15 mouse cellular contexts compared by ENCODE assay signal in genomic region chr4:137189801-137190200, GRCm38 (mm10).
DNase-seq lines count a peak whose midpoint lies in the region; ATAC-seq lines count a peak whose summit lies in the region.
"Had no signal": no experiment of that assay in that cellular context is flagged by ENCODE, and none has a peak within 500 bp of the region (broad histone marks: within the 10 kb centered on the region; RNA-seq: fewer than 3 reads in every experiment).

No protein-coding gene starts in this region.

- DNase-seq in brain, adult 2 months (ENCODE audit: low read depth, low spot score) = peak; percentile 47
- peak; percentile 65 for DNase-seq in cerebellum, adult 11-12 months
- peak; percentile 61 for DNase-seq in cerebellum, adult 9-10 months
- DNase-seq in limb, embryonic 10.5 days (ENCODE audit: low spot score) = no peak
- no peak for DNase-seq in adrenal gland, adult 8-10 months
- DNase-seq in forebrain, embryonic 11.5 days (ENCODE audit: low spot score) = no peak
- DNase-seq: embryo, embryonic 11 days had no signal

- H3K9me3 ChIP-seq in limb, embryonic 10.5 days (replicated peaks) = no peaks in the 10 kb centered on the region
- no peaks in the 10 kb centered on the region for H3K9me3 ChIP-seq in forebrain, embryonic 16.5 days (ENCODE audit: control insufficient read depth, low read length)
- no peaks in the 10 kb centered on the region for H3K9me3 ChIP-seq in forebrain, embryonic 11.5 days (ENCODE audit: control insufficient read depth, low read length)
- H3K9me3 ChIP-seq: embryonic facial prominence, embryonic 15.5 days; forebrain, embryonic 10.5 days; forebrain, embryonic 15.5 days; heart, embryonic 13.5 days; hindbrain, embryonic 15.5 days had no signal

- ATAC-seq in forebrain, embryonic 16.5 days = no peak
- ATAC-seq in forebrain, embryonic 11.5 days (replicated peaks; ENCODE audit: low FRiP score) = no peak
- ATAC-seq: forebrain, embryonic 15.5 days; intestine, embryonic 16.5 days had no signal

- WGBS in limb, embryonic 10.5 days = 92% methylated on average over 4 of the region's 4 CpGs
- 92% methylated on average over 4 of the region's 4 CpGs for WGBS in forebrain, embryonic 16.5 days
- WGBS in forebrain, embryonic 11.5 days = 89% methylated on average over 4 of the region's 4 CpGs

- peaks cover 38% of the 10 kb centered on the region for H3K4me1 ChIP-seq in limb, embryonic 10.5 days
- peaks cover 3% of the 10 kb centered on the region; the same call in 1 of the 2 replicates for H3K4me1 ChIP-seq in forebrain, embryonic 16.5 days (replicated peaks; ENCODE audit: control insufficient read depth, insufficient read depth, low read length)
- H3K4me1 ChIP-seq in forebrain, embryonic 11.5 days (replicated peaks; ENCODE audit: control insufficient read depth, insufficient read depth, low read length) = no peaks in the 10 kb centered on the region
- H3K4me1 ChIP-seq: forebrain, embryonic 15.5 days; heart, embryonic 13.5 days had no signal

- no peak overlapping the region for H3K4me2 ChIP-seq in forebrain, embryonic 16.5 days (ENCODE audit: low read length)
- no peak overlapping the region for H3K4me2 ChIP-seq in forebrain, embryonic 11.5 days (ENCODE audit: low read depth, low read length, severe bottlenecking)
- H3K4me2 ChIP-seq: embryonic facial prominence, embryonic 15.5 days; forebrain, embryonic 15.5 days; heart, embryonic 13.5 days; hindbrain, embryonic 15.5 days had no signal

- no peak overlapping the region for H3K4me3 ChIP-seq in limb, embryonic 10.5 days
- H3K4me3 ChIP-seq in forebrain, embryonic 16.5 days (replicated peaks; ENCODE audit: low read length) = no peak overlapping the region
- H3K4me3 ChIP-seq in forebrain, embryonic 11.5 days (ENCODE audit: low read depth, low read length) = no peak overlapping the region
- H3K4me3 ChIP-seq: embryonic facial prominence, embryonic 15.5 days; erythroblast, embryonic 14.5 days; forebrain, embryonic 10.5 days; forebrain, embryonic 15.5 days; heart, embryonic 13.5 days; hindbrain, embryonic 15.5 days had no signal

- no peaks in the 10 kb centered on the region for H3K27me3 ChIP-seq in limb, embryonic 10.5 days (ENCODE audit: low read depth, poor library complexity, severe bottlenecking)
- no peaks in the 10 kb centered on the region for H3K27me3 ChIP-seq in forebrain, embryonic 16.5 days (replicated peaks; ENCODE audit: control insufficient read depth, insufficient read depth, low read length)
- H3K27me3 ChIP-seq in forebrain, embryonic 11.5 days (ENCODE audit: control insufficient read depth, insufficient read depth, low read length) = no peaks in the 10 kb centered on the region
- H3K27me3 ChIP-seq: embryonic facial prominence, embryonic 15.5 days; forebrain, embryonic 15.5 days; hindbrain, embryonic 15.5 days had no signal

- 0 out of 2 replicates have a peak overlapping the region, but pooled peaks have one; percentile 2 for H3K27ac ChIP-seq in limb, embryonic 10.5 days
- H3K27ac ChIP-seq in forebrain, embryonic 16.5 days (ENCODE audit: low read length) = no peak overlapping the region
- no peak overlapping the region for H3K27ac ChIP-seq in forebrain, embryonic 11.5 days (ENCODE audit: low read depth, low read length)
- H3K27ac ChIP-seq: embryonic facial prominence, embryonic 15.5 days; forebrain, embryonic 10.5 days; forebrain, embryonic 15.5 days; heart, embryonic 13.5 days; hindbrain, embryonic 15.5 days had no signal

- no peaks in the 10 kb centered on the region for H3K36me3 ChIP-seq in limb, embryonic 10.5 days
- no peaks in the 10 kb centered on the region for H3K36me3 ChIP-seq in forebrain, embryonic 16.5 days (ENCODE audit: control insufficient read depth, insufficient read depth)
- no peaks in the 10 kb centered on the region for H3K36me3 ChIP-seq in forebrain, embryonic 11.5 days (ENCODE audit: control insufficient read depth, insufficient read depth, low read length)
- H3K36me3 ChIP-seq: embryonic facial prominence, embryonic 15.5 days; forebrain, embryonic 10.5 days; forebrain, embryonic 15.5 days; heart, embryonic 13.5 days; hindbrain, embryonic 15.5 days had no signal

- no peak overlapping the region for H3K9ac ChIP-seq in forebrain, embryonic 16.5 days (replicated peaks; ENCODE audit: low read depth, low read length)
- H3K9ac ChIP-seq in forebrain, embryonic 11.5 days (ENCODE audit: low read length) = no peak overlapping the region
- H3K9ac ChIP-seq: embryonic facial prominence, embryonic 15.5 days; forebrain, embryonic 15.5 days; heart, embryonic 13.5 days; hindbrain, embryonic 15.5 days had no signal

Comparison
In these comparisons a context has a peak if more than half of its experiments do, and no peak if none do; other contexts are left out.
1. DNase-seq: peak in brain, adult 2 months (single experiment), cerebellum, adult 11-12 months (single experiment) and cerebellum, adult 9-10 months (single experiment); none in limb, embryonic 10.5 days (single experiment), adrenal gland, adult 8-10 months (single experiment) and forebrain, embryonic 11.5 days (single experiment).